In genomic region chr15:103364761-103365160, GRCm38 (mm10) we compare ENCODE assay signal across 8 mouse cellular contexts. TPM values are rescaled to one million over a fixed set of nuclear protein-coding genes. Genes with fewer than 3 reads are reported as not detected.
DNase-seq lines count a peak whose midpoint lies in the region; ATAC-seq and TF ChIP-seq lines count a peak whose summit lies in the region.
"Had no signal": no experiment of that assay in that cellular context is flagged by ENCODE, and none has a peak within 500 bp of the region (broad histone marks: within the 10 kb centered on the region; RNA-seq: fewer than 3 reads in every experiment).

No protein-coding gene starts in this region.

- TF ChIP-seq EP300 in liver, embryonic 14.5 days (IDR thresholded peaks at IDR 0.05; ENCODE audit: low read depth), result no peak

- WGBS in neural tube, embryonic 11.5 days, result 63% methylated on average over 4 of the region's 4 CpGs
- WGBS in forebrain, embryonic 16.5 days, result 40% methylated on average over 4 of the region's 4 CpGs
- WGBS in liver, embryonic 14.5 days (ENCODE audit: insufficient replicate concordance), result 4% methylated on average over 4 of the region's 4 CpGs

- H3K27me3 ChIP-seq in neural tube, embryonic 11.5 days (ENCODE audit: control insufficient read depth, insufficient read depth, low read length), result no peaks in the 10 kb centered on the region
- no peaks in the 10 kb centered on the region; the same call in 1 of the 2 replicates for H3K27me3 ChIP-seq in forebrain, embryonic 16.5 days (replicated peaks; ENCODE audit: control insufficient read depth, insufficient read depth, low read length)
- no peaks in the 10 kb centered on the region; the same call in 1 of the 2 replicates for H3K27me3 ChIP-seq in liver, embryonic 14.5 days (ENCODE audit: control insufficient read depth, insufficient read depth, low read length)

- ATAC-seq in neural tube, embryonic 11.5 days (ENCODE audit: insufficient read depth, low FRiP score, low TSS enrichment), result no peak
- ATAC-seq in forebrain, embryonic 16.5 days, result no peak
- no peak for ATAC-seq in liver, embryonic 14.5 days (ENCODE audit: insufficient read depth)

- H3K9me3 ChIP-seq in neural tube, embryonic 11.5 days (ENCODE audit: control insufficient read depth, low read length), result no peaks in the 10 kb centered on the region
- H3K9me3 ChIP-seq in forebrain, embryonic 16.5 days (ENCODE audit: control insufficient read depth, low read length), result no peaks in the 10 kb centered on the region
- no peaks in the 10 kb centered on the region for H3K9me3 ChIP-seq in liver, embryonic 14.5 days (ENCODE audit: control insufficient read depth, low read length)

- peak overlapping the region; percentile 73 for H3K4me3 ChIP-seq in neural tube, embryonic 11.5 days (ENCODE audit: low read depth, low read length)
- no peak overlapping the region for H3K4me3 ChIP-seq in forebrain, embryonic 16.5 days (replicated peaks; ENCODE audit: low read length)
- peak overlapping the region; percentile 63 to 74 for H3K4me3 ChIP-seq in liver, embryonic 14.5 days (ENCODE audit: insufficient read depth in 1 of 2, low read depth in 2 of 2, low read length in 2 of 2)

- no peak overlapping the region; the same call in 1 of the 2 replicates for H3K9ac ChIP-seq in neural tube, embryonic 11.5 days (ENCODE audit: low read length)
- H3K9ac ChIP-seq in forebrain, embryonic 16.5 days (replicated peaks; ENCODE audit: low read depth, low read length), result no peak overlapping the region
- peak overlapping the region; percentile 71 for H3K9ac ChIP-seq in liver, embryonic 14.5 days (replicated peaks)

- peak overlapping the region; percentile 95 for H3K4me2 ChIP-seq in neural tube, embryonic 11.5 days (ENCODE audit: low read depth)
- peak overlapping the region; percentile 96 for H3K4me2 ChIP-seq in forebrain, embryonic 16.5 days (ENCODE audit: low read length)
- peak overlapping the region; percentile 82 for H3K4me2 ChIP-seq in liver, embryonic 14.5 days (ENCODE audit: low read depth)

- no peak overlapping the region for H3K27ac ChIP-seq in neural tube, embryonic 11.5 days (ENCODE audit: low read depth, low read length)
- H3K27ac ChIP-seq in forebrain, embryonic 16.5 days (ENCODE audit: low read length), result no peak overlapping the region
- H3K27ac ChIP-seq in liver, embryonic 14.5 days, result no peak overlapping the region

- H3K4me1 ChIP-seq in neural tube, embryonic 11.5 days (ENCODE audit: control insufficient read depth, insufficient read depth, low read length), result peaks cover 3% of the 10 kb centered on the region; the same call in 1 of the 2 replicates
- peaks cover 18% of the 10 kb centered on the region for H3K4me1 ChIP-seq in forebrain, embryonic 16.5 days (replicated peaks; ENCODE audit: control insufficient read depth, insufficient read depth, low read length)
- H3K4me1 ChIP-seq in liver, embryonic 14.5 days (replicated peaks; ENCODE audit: control insufficient read depth in 2 of 2, insufficient read depth in 2 of 2, low read length in 1 of 2), result peaks cover 2 to 41% of the 10 kb centered on the region in 2 experiments

- no peak for DNase-seq in neural tube, embryonic 11.5 days (ENCODE audit: low spot score)
- DNase-seq in neural tube, embryonic 10.5 days (ENCODE audit: extremely low spot score, low spot score), result no peak
- no peak for DNase-seq in liver, embryonic 14.5 days (ENCODE audit: low read depth in 3 of 3, low spot score in 3 of 3)
- DNase-seq in right cerebral cortex, postnatal 36 days (ENCODE audit: low spot score in 2 of 2), result no peak
- DNase-seq in urinary bladder, postnatal 36 days (ENCODE audit: low spot score in 2 of 2), result no peak
- DNase-seq in testis, postnatal 14 days (ENCODE audit: low spot score), result no peak
- DNase-seq: retina, postnatal 1 day had no signal

- TF ChIP-seq CTCF in liver, embryonic 14.5 days (IDR thresholded peaks at IDR 0.05; ENCODE audit: low read depth), result no peak

- no peaks in the 10 kb centered on the region for H3K36me3 ChIP-seq in neural tube, embryonic 11.5 days (ENCODE audit: control insufficient read depth, insufficient read depth, low read length)
- no peaks in the 10 kb centered on the region for H3K36me3 ChIP-seq in forebrain, embryonic 16.5 days (ENCODE audit: control insufficient read depth, insufficient read depth)
- H3K36me3 ChIP-seq in liver, embryonic 14.5 days (replicated peaks; ENCODE audit: control insufficient read depth, insufficient read depth, low read depth), result no peaks in the 10 kb centered on the region

RNA-seq across cellular contexts. Expression of gene Itga5, which starts 1.8 kb away (rescaled TPM):
- polyA plus RNA-seq in neural tube, embryonic 11.5 days (2014; fragmentation: Nextera tagmentation; extraction: Ambion mirVana), result 21.0 and 21.3 TPM in 2 replicates
- polyA plus RNA-seq in forebrain, embryonic 16.5 days (2015; fragmentation: Nextera tagmentation; extraction: Ambion mirVana), result 6.7 and 7.9 TPM in 2 replicates
- 8.4 and 9.3 TPM in 2 replicates for polyA plus RNA-seq in liver, embryonic 14.5 days (2012; rRNA removed)
- polyA plus RNA-seq in liver, embryonic 14.5 days (2014; fragmentation: Nextera tagmentation; extraction: Ambion mirVana), result 9.9 and 12.5 TPM in 2 replicates

RNA-seq across cellular contexts. Expression of gene Zfp385a, which starts 24.9 kb away (rescaled TPM):
- 26.1 and 27.5 TPM in 2 replicates for polyA plus RNA-seq in neural tube, embryonic 11.5 days (2014; fragmentation: Nextera tagmentation; extraction: Ambion mirVana)
- polyA plus RNA-seq in forebrain, embryonic 16.5 days (2015; fragmentation: Nextera tagmentation; extraction: Ambion mirVana), result 12.2 and 13.1 TPM in 2 replicates
- polyA plus RNA-seq in liver, embryonic 14.5 days (2012; rRNA removed), result 4.9 and 5.6 TPM in 2 replicates
- polyA plus RNA-seq in liver, embryonic 14.5 days (2014; fragmentation: Nextera tagmentation; extraction: Ambion mirVana), result 4.7 and 6.2 TPM in 2 replicates

RNA-seq across cellular contexts. Expression of gene Gpr84, which starts 54.3 kb away (rescaled TPM):
- polyA plus RNA-seq in neural tube, embryonic 11.5 days (2014; fragmentation: Nextera tagmentation; extraction: Ambion mirVana), result 0.34 and 0.50 TPM in 2 replicates
- polyA plus RNA-seq in forebrain, embryonic 16.5 days (2015; fragmentation: Nextera tagmentation; extraction: Ambion mirVana), result 0.24 and 0.73 TPM in 2 replicates
- polyA plus RNA-seq in liver, embryonic 14.5 days (2012; rRNA removed), result 0.17 and 0.20 TPM in 2 replicates
- 0.18 and 0.32 TPM in 2 replicates for polyA plus RNA-seq in liver, embryonic 14.5 days (2014; fragmentation: Nextera tagmentation; extraction: Ambion mirVana)
